ENCODE assay signal across 9 mouse cellular contexts in genomic region chr2:158612671-158613250, GRCm38 (mm10). TPM values are rescaled to one million over a fixed set of nuclear protein-coding genes. Genes with fewer than 3 reads are reported as not detected.
DNase-seq lines count a peak whose midpoint lies in the region; ATAC-seq and TF ChIP-seq lines count a peak whose summit lies in the region.
"Had no signal": no experiment of that assay in that cellular context is flagged by ENCODE, and none has a peak within 500 bp of the region (broad histone marks: within the 10 kb centered on the region; RNA-seq: fewer than 3 reads in every experiment).

No protein-coding gene starts in this region.

- intact Hi-C loops in gastrocnemius, adult 2 months (cut with DNase I): no loop called here

- 0 out of 2 replicates have a peak, but pooled peaks have one; percentile 3 for ATAC-seq in megakaryocyte, adult 5-6 weeks (ENCODE audit: poor library complexity, severe bottlenecking)
- ATAC-seq in monocyte, adult 5-6 weeks (replicated peaks; ENCODE audit: insufficient number of reproducible peaks, low FRiP score, low TSS enrichment, poor library complexity, severe bottlenecking): no peak

- H3K4me3 ChIP-seq in gastrocnemius, adult 2 months: no peak overlapping the region

- no peak overlapping the region for H3K27ac ChIP-seq in gastrocnemius, adult 2 months

- no peak for TF ChIP-seq CTCF in gastrocnemius, adult 2 months (IDR thresholded peaks at IDR 0.05)

- peak; percentile 17 to 66 for DNase-seq in cerebellum, postnatal 25 days
- no peak for DNase-seq in cerebellum, postnatal 4 days (ENCODE audit: low spot score in 2 of 2)
- DNase-seq in right cerebral cortex, postnatal 25 days: peak; percentile 38
- DNase-seq in right cerebral cortex, postnatal 10 days (ENCODE audit: low spot score in 2 of 2): no peak
- no peak for DNase-seq in gastrocnemius, adult 2 months
- DNase-seq in urinary bladder, adult 2 months (ENCODE audit: low spot score): no peak

RNA-seq across cellular contexts. Expression of gene Slc32a1, which starts 2.2 kb away (rescaled TPM):
- total RNA-seq in megakaryocyte, adult 5-6 weeks (2015): 0.07 TPM in 1 of 2 replicates, not detected in the other
- 0.12 TPM in 1 of 2 replicates, not detected in the other for total RNA-seq in megakaryocyte, adult 5-6 weeks (2017)
- not detected for total RNA-seq in gastrocnemius, adult 2 months (2021)
- not detected in 3 replicates for total RNA-seq in monocyte, adult 5-6 weeks (2017)
- polyA plus RNA-seq in urinary bladder, adult 2 months (2012; rRNA removed): not detected in 2 replicates
- polyA plus RNA-seq: heart, embryonic 14.5 days had no signal

RNA-seq across cellular contexts. Expression of gene Actr5, which starts 11.9 kb away (rescaled TPM):
- 7.1 and 8.0 TPM in 2 replicates for total RNA-seq in megakaryocyte, adult 5-6 weeks (2015)
- 13.0 and 13.1 TPM in 2 replicates for total RNA-seq in megakaryocyte, adult 5-6 weeks (2017)
- 1 to 10 TPM; 4.2 to 4.8 TPM for total RNA-seq in gastrocnemius, adult 2 months (2021)
- total RNA-seq in monocyte, adult 5-6 weeks (2017): 22.5 to 30.7 TPM (median 30.6 TPM) in 3 replicates
- polyA plus RNA-seq in urinary bladder, adult 2 months (2012; rRNA removed): 6.6 and 7.4 TPM in 2 replicates

RNA-seq across cellular contexts. Expression of gene Ppp1r16b, which starts 52.4 kb away (rescaled TPM):
- total RNA-seq in megakaryocyte, adult 5-6 weeks (2015): 0.58 and 0.98 TPM in 2 replicates
- total RNA-seq in megakaryocyte, adult 5-6 weeks (2017): 0.70 and 1.3 TPM in 2 replicates
- 1 to 10 TPM; 3.1 to 4.1 TPM for total RNA-seq in gastrocnemius, adult 2 months (2021)
- total RNA-seq in monocyte, adult 5-6 weeks (2017): 16.0 to 28.4 TPM (median 16.3 TPM) in 3 replicates
- 0.95 and 2.0 TPM in 2 replicates for polyA plus RNA-seq in urinary bladder, adult 2 months (2012; rRNA removed)

Comparison
In these comparisons a context has a peak if more than half of its experiments do, and no peak if none do; other contexts are left out.
1. DNase-seq: peak in cerebellum, postnatal 25 days (2 of 2) and right cerebral cortex, postnatal 25 days (single experiment); none in cerebellum, postnatal 4 days (0 of 2), right cerebral cortex, postnatal 10 days (0 of 2), gastrocnemius, adult 2 months (single experiment) and urinary bladder, adult 2 months (single experiment).